Mouse (Mus musculus) retina, adult 2 months (tissue): Measurements from ENCODE around the gene Suclg2.

Experiments used
- DNase-seq: peaks from one replicate; pipeline ENCODE4 v3.0.0-alpha.2; 2012; ENCODE audit warnings: low read depth, low spot score

Gene Suclg2

GRCm38 (mm10) chr6:95700191-95700590 is 18.4 kb downstream of the Suclg2 start:
- DNase-seq: no peak

- DNase-seq: no peak
Measured at GRCm38 (mm10) chr6:95699326-95699725, 19.3 kb downstream of the Suclg2 start.

GRCm38 (mm10) chr6:95698536-95699162 is 20.0 kb downstream of the Suclg2 start:
- DNase-seq: no peak

- DNase-seq: no peak
Measured at GRCm38 (mm10) chr6:95694910-95695309, 23.7 kb downstream of the Suclg2 start.

DNA sequence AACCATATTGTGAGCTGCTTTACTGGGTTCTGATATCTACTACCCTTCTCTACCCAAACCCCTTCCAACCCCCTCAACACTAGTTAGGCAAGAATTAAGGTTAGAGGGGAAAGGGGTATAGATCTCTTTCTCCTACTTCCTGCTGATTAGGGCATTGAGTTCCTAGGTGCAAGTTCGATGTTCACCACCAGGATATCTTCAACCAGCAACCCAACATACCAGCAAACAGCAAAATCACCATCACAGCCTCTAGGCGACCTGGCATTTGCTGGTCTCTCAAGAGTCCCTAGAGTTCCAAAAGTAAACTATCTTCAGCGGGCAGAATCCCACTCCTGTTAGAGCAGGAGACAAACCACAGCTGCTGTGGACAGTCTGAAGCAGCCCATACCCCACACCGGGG is 33.4 kb downstream of the Suclg2 start:
- no peak for DNase-seq

GRCm38 (mm10) chr6:95679718-95680117 is 38.9 kb downstream of the Suclg2 start:
- no peak for DNase-seq

DNA sequence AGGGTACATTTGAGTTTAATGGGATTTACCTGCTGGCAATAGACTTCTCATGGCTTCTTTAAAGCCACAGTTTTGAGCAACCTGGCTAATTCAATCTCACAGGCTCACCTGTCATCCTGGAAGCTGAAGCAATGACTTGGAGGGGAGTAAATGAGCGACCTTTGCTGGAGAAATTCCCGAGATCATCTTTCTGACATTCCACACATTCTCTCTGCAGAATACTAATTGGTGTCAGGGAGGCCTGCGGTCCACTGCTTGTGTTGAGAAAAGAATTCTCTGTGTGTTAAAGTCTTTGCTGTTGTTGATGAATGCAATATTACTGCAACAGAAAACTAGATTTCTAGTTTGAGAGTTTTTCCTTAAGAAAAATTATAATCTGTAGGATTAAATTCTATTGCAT is 39.3 kb downstream of the Suclg2 start:
- DNase-seq: no peak

- DNase-seq: no peak
Measured at GRCm38 (mm10) chr6:95676951-95677350, 41.6 kb downstream of the Suclg2 start.

- DNase-seq: no peak
Measured at GRCm38 (mm10) chr6:95676439-95676838, 42.2 kb downstream of the Suclg2 start.

DNA sequence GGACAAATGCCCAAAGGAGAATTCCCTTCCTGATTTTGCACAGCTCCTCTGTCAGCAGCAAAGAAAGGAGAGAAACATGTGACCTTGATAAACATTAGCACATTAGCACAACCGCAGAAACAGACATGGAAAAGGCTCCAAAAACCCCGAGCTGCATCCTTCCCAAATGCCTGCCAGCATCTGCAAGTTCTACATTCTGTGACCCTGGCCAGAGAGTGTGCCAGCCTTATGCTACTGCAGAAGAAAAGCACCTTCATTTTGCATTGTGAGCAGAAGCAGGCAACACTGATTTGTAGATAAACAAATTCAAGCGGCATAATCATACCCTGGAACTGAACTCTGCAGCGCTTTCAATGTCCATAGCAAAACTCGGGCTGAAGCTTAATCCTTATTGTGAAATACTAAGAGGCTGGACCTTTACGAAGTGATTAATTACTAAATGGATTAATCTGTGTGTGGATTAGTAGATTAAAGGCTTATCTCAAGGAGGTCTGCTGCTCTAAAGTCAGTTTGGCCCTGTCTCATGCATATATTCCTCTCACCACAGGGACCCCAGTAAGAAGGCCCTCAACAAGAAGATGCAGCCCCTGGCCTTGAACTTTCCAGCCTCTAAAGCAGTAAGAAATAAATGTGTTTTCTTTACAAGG is 43.4 kb downstream of the Suclg2 start:
- DNase-seq: no peak

DNA sequence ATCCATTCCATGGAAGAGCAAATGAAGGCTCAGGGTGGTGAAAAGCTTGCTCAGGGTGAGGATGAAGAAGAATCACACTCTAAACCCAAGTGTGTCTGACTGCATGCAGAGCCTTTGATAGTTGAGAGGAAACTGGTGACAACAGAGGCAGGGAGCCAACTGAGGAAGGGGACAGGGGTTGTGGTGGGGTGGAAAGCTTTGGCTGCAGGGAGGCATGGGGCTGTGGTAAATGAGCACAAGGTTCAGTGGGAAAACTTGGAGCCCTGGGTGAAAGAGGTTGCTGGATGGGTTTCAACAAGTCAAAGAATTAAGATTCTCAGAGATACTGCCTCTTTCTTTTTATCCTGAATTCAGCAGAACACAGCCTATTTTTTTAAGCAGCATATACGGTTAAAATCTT is 43.9 kb downstream of the Suclg2 start:
- DNase-seq: no peak

GRCm38 (mm10) chr6:95669335-95669729 is 49.3 kb downstream of the Suclg2 start:
- no peak for DNase-seq

- DNase-seq: no peak
Measured at GRCm38 (mm10) chr6:95668629-95669334, 49.8 kb downstream of the Suclg2 start.

- DNase-seq: no peak
Measured at GRCm38 (mm10) chr6:95657671-95658070, 60.9 kb downstream of the Suclg2 start.

GRCm38 (mm10) chr6:95653662-95654061 is 64.9 kb downstream of the Suclg2 start:
- DNase-seq: no peak

DNA sequence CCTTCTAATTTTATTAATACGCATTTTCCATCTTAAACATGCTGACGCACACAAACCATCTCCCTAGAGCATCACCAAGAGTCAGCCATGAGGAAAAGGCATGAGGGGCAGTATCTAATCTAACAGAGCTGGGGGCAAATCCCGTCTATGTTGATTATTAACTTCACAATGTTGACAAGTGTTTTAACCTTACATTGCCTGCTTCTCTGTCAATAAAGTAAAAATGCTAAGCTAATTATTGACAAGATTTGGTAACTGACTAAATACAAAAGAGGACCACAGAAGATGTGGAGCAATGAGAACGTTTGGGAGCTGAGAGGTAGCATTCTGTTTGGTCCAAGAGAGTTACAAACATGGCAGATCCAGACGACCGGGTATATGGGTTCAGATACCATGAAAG is 65.8 kb downstream of the Suclg2 start:
- no peak for DNase-seq

GRCm38 (mm10) chr6:95651391-95651876 is 67.2 kb downstream of the Suclg2 start:
- DNase-seq: no peak

GRCm38 (mm10) chr6:95650082-95650722 is 68.4 kb downstream of the Suclg2 start:
- no peak for DNase-seq

GRCm38 (mm10) chr6:95649123-95649663 is 69.4 kb downstream of the Suclg2 start:
- DNase-seq: no peak

DNA sequence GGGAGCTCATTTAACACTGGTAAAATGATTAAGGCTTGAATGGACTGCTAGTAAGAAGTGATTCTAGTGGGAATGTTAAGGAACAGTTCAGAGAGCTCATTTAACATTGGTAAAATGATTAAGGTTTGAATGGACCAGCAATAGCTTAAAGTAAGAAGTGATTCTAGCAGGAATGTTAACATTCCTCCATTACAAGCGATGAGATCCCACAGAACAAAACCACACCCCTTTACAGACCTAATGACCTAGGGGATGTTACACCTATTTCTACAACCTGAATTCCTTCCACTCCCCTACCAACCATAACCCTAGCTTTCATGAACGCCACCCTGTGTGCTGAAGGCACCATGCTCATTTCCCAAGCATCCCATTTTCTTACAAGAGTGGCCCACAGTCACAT is 81.2 kb downstream of the Suclg2 start:
- DNase-seq: no peak

DNA sequence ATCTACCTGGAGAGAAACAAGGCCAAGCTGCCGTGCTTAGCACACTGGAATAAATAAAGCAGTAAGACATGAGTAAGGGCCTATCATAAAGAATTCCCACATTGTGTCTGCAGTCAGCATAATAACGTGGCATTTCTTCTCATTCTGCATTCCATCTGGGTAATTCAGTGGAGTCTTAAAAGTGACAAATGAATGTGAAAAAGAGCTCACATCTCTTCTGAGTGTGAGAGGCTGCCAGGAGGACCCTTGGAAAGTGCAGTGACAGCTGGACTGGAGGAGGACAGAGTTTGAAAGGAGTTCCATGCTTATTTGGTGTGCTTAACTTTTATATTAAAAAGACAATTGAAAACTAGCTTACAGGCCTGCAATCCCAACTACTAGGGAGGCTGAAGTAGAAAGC is 83.2 kb downstream of the Suclg2 start:
- DNase-seq: no peak

GRCm38 (mm10) chr6:95629071-95629470 is 89.5 kb downstream of the Suclg2 start:
- no peak for DNase-seq
